Mouse (Mus musculus): ENCODE measurements around the gene Ubxn2a. TPM values are rescaled to one million over a fixed set of nuclear protein-coding genes. Genes with fewer than 3 reads are reported as not detected.
"Not testable (repeated sequence)": the region's sequence is repeated elsewhere in the genome, so short reads cannot be mapped to it uniquely, and the experiment has no call there.

Ubxn2a gene
- polyA plus RNA-seq (2012; ENCODE audit: insufficient read depth, insufficient read length, missing spikeins), result 63.9 and 116 TPM in 2 replicates

DNA sequence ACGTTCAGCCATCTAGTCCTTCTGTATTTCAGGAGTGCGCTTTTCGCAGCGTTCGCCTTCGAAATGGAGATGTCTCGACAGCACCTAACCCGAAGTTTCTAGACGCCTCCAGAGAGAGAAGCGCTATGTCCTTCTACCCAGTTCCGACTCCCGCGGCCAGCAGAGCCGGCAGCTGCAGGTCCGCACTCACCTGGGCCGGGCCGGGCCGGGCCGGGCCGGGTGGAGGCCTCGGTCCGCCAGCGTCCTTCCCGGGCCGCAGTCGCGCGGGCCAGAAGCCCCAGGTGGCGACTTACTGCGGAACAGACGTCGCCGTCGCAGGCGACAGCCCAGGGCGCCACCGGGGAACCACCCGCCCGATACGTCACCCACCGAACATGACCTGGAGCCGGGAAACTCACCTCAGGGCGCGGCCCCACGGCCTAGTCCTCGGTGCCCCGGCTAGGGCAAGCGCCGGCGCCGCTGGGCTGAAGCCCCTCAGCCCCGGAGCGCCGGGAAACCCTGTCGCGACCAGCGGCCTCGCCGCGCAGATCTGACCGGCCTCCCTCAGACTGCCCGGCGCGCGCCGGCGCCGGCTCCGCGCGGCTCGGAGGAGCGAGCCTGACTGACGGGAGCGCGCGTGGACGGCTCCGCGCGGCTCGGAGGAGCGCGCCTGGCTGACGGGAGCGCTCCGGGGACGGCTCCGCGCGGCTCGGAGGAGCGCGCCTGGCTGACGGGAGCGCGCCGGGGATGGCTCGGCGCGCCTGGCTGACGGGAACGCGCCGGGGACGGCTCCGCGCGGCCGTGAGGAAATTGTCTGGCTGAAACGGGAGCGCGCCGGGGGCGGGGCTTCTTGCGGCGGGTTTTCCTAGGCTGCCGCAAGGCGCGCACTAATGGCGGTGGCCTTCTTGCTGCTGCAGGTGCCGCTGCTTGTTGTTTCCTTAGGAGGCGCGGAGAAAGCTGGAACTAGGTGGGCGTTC, at the start of gene Ubxn2a:
Gene Ubxn2a, minus strand, starts transcription at position 755 of the 956 bp plus-strand sequence.
- peak within 1 kb of the TSS; percentile 86 for H3K4me3 ChIP-seq (ENCODE audit: insufficient read depth, low read depth, low read length)
- no peaks in the 10 kb centered on the region; the same call in 1 of the 2 replicates for H3K4me1 ChIP-seq (ENCODE audit: control insufficient read depth, insufficient read depth, insufficient read length, low read length)
- peak within 1 kb of the TSS; percentile 82 for H3K27ac ChIP-seq (replicated peaks; ENCODE audit: low read depth, low read length)

DNA sequence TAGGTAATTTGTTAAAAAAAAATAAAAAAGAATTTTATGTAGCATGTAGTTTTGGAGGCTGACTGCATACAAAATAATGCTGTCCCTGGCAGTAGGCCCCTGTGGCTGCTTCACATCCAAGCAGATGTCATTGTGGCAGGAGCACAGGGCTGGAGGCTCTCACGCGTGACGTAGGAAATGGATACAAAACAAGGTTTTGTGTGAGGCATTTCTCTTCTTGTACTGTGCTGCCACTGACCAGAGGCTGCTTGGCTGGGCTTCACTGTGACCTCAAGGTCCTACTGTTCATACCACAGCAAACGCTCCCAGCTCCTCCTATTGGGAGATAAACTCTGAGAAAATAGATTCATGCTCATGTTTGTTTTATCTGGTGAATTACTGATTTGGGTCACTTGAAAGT, 45.7 kb upstream of the Ubxn2a start:
- Histone ChIP-seq H3K4me1 (ENCODE audit: control insufficient read depth, insufficient read depth, insufficient read length, low read length) (no peaks in the 10 kb centered on the region), H3K4me3 (ENCODE audit: insufficient read depth, low read depth, low read length) (no peak overlapping the region), H3K27ac (replicated peaks; ENCODE audit: low read depth, low read length) (no peak overlapping the region)

DNA sequence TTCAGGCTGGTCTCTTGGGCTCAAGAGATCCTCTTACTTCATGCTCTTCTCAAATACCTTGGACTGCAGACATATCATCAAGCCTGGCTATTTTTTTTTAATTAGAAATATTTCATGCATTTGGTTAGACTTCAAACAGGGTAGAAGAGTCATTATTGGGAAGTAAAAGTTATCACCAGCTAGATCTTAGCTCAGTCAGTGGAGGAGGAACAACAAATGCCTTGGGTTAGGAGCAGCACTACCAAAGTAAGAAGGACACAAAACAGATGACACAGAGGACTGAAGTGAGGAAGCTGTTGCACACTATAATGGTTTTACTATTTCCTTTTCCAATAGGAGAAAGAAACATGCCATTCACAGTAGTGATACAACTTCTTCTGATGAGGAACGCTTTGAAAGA, 44.8 kb upstream of the Ubxn2a start:
- Histone ChIP-seq H3K4me1 (ENCODE audit: control insufficient read depth, insufficient read depth, insufficient read length, low read length) (no peaks in the 10 kb centered on the region), H3K4me3 (ENCODE audit: insufficient read depth, low read depth, low read length) (no peak overlapping the region), H3K27ac (replicated peaks; ENCODE audit: low read depth, low read length) (no peak overlapping the region)

DNA sequence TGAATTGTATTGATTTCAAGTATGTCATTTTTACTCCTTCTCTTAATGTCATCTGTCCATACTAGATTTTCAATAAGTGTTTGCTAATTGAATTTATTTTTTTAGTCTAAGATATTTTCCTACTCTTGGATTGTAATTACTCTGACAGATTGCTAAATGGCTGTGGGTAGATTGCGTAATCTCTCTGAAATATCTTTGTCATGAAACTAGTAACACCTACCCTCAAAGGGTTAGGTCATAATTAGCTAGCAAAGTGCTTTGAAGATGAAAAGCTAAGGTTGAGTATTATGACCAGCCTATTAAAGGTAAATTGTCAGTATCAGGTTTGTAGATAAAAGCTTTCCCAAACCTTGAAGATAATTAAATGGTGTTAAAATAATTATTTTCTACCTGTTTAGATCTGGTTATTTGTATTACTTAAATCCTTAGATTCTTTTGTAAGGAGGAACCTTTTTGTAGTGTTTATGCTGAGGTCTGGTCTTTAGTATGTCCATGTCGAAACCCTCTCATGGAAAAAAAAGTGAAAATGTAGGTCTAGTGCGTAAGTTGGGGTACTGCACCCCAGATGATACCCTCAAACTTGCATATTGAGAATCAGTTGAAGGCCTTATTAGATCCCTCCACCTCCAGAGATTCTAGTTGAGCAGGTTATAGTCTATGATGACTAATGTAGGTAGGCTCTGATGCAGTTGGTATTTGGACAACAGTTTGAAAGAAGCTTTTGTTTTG, 23.5 kb upstream of the Ubxn2a start:
- H3K4me3 ChIP-seq (ENCODE audit: insufficient read depth, low read depth, low read length), result no peak overlapping the region
- no peak overlapping the region for H3K27ac ChIP-seq (replicated peaks; ENCODE audit: low read depth, low read length)
- 0 out of 2 replicates have a peak, but pooled peaks cover 3% of the 10 kb centered on the region for H3K4me1 ChIP-seq (ENCODE audit: control insufficient read depth, insufficient read depth, insufficient read length, low read length)

DNA sequence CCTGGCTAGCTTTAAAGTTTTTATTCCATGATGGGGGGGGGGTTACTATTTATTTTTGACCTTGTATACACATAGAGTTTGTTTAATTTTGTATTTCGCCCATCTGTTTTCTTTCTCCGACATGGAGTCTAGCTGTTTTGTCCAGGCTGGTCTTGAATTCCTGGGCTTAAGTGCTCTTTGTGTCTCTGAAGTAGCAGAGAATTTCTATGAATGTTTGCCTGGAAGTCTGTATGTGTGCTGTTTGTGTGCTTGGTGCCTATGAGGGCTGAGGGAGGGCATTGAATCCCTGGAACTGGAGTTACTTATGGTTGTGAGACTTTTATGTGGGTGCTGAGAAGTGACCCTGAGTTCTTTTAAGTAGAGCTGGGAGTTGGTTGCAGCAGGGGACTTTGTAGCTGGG, 20.7 kb upstream of the Ubxn2a start:
- H3K27ac ChIP-seq (replicated peaks; ENCODE audit: low read depth, low read length), result no peak overlapping the region
- H3K4me3 ChIP-seq (ENCODE audit: insufficient read depth, low read depth, low read length), result no peak overlapping the region
- H3K4me1 ChIP-seq (ENCODE audit: control insufficient read depth, insufficient read depth, insufficient read length, low read length), result 0 out of 2 replicates have a peak, but pooled peaks cover 3% of the 10 kb centered on the region

DNA sequence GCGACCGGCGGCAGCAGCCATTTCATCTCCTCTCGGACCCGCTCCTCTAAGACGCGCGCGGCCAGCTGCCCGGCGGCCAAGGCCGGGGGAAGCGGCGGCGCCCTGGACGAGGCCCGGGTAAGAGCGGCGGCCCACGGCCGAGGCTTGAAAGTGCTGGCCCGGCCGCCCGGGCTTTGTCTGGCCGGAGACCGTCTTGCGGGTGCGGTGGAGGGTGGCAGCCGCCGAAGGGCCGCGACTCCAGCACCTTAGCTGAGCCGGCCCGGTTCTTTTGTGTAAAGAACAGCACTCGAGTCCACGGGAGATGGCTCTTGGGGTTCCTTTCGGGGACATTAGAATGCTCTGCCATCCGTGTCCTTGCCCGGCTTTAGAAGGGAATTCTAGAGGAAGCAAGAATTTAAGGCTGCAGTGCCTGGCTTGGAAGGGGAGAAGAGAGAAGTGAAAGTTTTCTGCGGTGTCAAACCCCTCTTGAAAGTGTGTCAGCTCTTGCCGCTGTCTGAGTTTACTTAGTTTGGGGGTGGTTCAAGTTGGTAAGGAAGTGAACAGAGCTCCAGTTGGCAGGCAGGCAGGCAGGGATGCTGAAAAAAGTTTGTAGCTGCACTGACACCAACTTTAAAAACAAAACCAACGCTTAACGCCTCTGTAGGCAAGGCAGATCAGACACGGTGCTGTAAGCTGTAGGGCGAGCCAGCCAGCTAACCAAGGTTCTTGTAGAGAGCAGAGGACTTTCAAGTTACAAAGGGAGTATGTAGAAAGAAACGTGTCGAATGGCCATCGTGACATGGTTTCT, 10.5 kb upstream of the Ubxn2a start:
- Histone ChIP-seq H3K4me1 (ENCODE audit: control insufficient read depth, insufficient read depth, insufficient read length, low read length) (peaks cover 2% of the 10 kb centered on the region), H3K4me3 (ENCODE audit: insufficient read depth, low read depth, low read length) (peak overlapping the region; percentile 85), H3K27ac (replicated peaks; ENCODE audit: low read depth, low read length) (peak overlapping the region; percentile 87)

DNA sequence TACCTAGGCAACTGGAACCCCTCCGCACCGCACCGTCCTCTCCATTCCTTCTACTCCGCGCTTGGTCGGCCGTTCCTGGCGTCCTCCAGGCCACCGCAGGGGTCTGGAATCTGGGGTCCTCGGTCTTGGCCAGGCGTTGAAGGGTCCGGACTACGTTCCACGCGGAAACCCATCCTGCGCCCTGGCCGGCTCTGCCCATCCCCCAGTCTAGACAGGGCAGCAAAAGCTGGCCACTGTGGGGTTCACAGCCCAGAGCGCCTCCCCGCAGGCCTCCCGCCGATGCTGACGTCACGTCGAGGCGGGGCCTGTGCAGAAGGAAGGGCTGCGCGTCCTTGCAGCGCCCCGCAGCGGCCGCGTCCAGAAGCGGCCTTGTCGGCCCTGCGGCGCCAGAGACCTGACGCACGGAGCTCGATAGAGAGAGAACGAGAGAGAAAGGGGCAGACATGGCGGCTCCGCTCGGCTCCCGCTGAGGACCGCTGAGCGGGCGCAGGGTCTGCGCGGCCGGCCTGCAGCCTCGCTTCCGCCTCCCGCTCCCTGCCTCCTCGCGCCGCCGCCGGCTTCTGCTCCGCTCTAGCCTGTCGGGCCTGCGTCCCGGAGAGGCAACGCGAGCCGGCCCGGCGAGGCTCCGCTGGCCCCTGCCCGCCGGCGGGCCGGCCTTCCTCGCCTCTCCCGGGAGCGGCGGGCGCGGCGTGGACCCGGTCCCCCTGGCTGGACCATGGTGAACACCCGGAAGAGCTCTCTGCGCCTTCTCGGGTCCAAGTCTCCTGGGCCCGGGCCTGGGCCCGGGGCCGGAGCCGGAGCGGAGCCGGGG, 9.7 kb upstream of the Ubxn2a start, which contains the start of gene Atad2b:
Gene Atad2b, plus strand, starts transcription at position 360 of the 811 bp plus-strand sequence.
- Histone ChIP-seq H3K4me1 (ENCODE audit: control insufficient read depth, insufficient read depth, insufficient read length, low read length) (peaks cover 2% of the 10 kb centered on the region), H3K27ac (replicated peaks; ENCODE audit: low read depth, low read length) (peak within 1 kb of the TSS; percentile 87), H3K4me3 (ENCODE audit: insufficient read depth, low read depth, low read length) (peak within 1 kb of the TSS; percentile 85)

DNA sequence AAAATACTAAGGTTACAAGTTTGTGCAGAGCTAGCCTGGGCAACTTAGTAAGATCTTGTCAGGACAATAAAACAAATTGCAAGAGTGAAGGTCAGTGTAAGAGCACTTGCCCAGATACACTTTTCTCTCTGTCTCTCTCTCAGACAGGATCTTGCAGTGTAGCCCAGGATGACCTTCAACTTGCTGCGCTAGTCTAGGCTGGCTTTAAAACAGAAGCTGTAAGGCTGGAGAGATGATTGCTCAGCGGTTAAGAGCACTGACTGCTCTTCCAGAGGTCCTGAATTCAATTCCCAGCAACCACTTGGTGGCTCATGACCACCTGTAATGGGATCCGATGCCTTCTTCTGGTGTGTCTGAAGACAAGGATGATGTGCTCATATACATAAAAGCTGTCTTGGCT, 7.4 kb upstream of the Ubxn2a start:
- H3K4me1 ChIP-seq (ENCODE audit: control insufficient read depth, insufficient read depth, insufficient read length, low read length), result peaks cover 2% of the 10 kb centered on the region
- H3K4me3 ChIP-seq (ENCODE audit: insufficient read depth, low read depth, low read length), result no peak overlapping the region
- no peak overlapping the region for H3K27ac ChIP-seq (replicated peaks; ENCODE audit: low read depth, low read length)

DNA sequence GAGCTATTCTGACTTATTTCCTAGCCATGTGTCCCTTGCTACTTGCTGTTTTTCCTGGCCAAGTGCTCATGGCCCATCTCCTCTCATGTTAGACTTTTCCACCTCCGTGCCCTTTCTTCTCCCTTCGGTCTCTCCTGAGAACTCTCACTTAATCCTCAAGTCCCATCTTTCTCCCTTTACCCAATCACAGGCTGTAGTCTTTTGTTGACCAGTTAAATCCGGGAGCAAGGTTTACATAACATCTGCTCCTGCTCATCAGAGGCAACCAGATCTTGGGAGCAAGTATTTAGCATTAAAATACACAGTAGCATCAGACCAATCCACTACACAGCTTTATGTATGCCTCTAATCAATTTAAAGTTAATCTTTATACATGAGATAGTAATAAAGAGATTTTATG, 6.9 kb upstream of the Ubxn2a start:
- no peak overlapping the region for H3K27ac ChIP-seq (replicated peaks; ENCODE audit: low read depth, low read length)
- H3K4me3 ChIP-seq (ENCODE audit: insufficient read depth, low read depth, low read length), result no peak overlapping the region
- H3K4me1 ChIP-seq (ENCODE audit: control insufficient read depth, insufficient read depth, insufficient read length, low read length), result peaks cover 2% of the 10 kb centered on the region

DNA sequence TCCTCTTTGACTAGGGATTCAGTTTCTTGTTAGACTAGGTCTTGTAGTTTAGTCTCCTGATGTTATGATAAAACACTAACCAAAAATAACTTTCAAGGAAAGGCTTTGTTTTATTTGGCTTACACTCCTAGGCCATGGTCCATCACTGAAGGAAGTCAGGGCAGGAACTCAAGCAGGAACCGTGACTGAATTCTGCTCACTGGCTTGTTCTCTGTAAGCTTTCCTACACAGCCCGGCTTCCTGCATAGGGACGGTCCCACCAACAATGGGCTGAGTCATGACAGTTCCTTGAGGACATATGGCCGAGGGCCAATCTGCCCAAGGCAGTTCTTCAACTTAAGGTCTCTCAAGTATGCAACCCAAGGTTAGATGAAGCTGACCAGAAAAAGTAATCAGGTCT, 4.2 kb upstream of the Ubxn2a start:
- H3K27ac ChIP-seq (replicated peaks; ENCODE audit: low read depth, low read length), result no peak overlapping the region
- no peak overlapping the region for H3K4me3 ChIP-seq (ENCODE audit: insufficient read depth, low read depth, low read length)
- no peaks in the 10 kb centered on the region; the same call in 1 of the 2 replicates for H3K4me1 ChIP-seq (ENCODE audit: control insufficient read depth, insufficient read depth, insufficient read length, low read length)

DNA sequence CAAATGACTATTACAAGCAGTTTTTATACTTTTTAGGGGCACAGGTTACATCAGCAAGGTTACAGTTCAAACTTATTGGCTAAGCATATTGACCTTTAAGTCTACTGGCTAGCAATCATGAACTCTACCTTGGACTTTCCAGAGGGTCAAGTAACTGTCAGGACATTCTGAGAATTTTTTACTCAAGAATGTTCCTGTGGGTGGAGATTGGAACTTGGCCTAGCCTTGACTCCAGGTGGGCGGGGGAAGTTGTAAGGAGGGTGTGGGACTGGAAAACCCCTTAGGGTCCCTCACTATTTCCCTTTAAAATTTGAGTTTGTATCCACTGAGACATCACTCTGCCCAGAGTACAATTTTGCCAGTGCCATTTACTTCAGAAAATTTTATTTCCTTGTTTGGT, 3.0 kb upstream of the Ubxn2a start:
- H3K4me1 ChIP-seq (ENCODE audit: control insufficient read depth, insufficient read depth, insufficient read length, low read length); H3K4me3 ChIP-seq (ENCODE audit: insufficient read depth, low read depth, low read length): not testable (repeated sequence)
- H3K27ac ChIP-seq (replicated peaks; ENCODE audit: low read depth, low read length), result peak overlapping the region; percentile 44; the same call in 1 of the 2 replicates

DNA sequence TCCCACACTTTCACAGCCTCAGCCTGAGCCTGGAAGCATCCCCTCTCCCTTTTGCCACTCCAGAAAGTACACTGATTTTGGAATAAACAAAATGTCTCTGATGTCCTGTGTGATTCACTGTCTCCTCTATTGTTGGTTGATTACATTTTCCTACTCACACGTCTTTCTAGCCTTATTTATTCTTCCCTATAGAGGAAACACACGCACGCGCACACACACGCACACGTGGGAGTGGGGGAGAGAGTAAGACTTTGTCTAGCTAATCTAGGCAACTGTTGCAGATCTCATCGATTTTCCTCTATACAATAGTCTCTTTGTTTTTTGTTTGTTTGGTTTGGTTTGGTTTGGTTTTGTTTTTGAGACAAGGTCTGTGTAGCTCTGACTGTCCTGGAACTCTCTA, 886 bp upstream of the Ubxn2a start:
- Histone ChIP-seq H3K27ac (replicated peaks; ENCODE audit: low read depth, low read length) (no peak overlapping the region), H3K4me3 (ENCODE audit: insufficient read depth, low read depth, low read length) (no peak overlapping the region), H3K4me1 (ENCODE audit: control insufficient read depth, insufficient read depth, insufficient read length, low read length) (no peaks in the 10 kb centered on the region; the same call in 1 of the 2 replicates)

DNA sequence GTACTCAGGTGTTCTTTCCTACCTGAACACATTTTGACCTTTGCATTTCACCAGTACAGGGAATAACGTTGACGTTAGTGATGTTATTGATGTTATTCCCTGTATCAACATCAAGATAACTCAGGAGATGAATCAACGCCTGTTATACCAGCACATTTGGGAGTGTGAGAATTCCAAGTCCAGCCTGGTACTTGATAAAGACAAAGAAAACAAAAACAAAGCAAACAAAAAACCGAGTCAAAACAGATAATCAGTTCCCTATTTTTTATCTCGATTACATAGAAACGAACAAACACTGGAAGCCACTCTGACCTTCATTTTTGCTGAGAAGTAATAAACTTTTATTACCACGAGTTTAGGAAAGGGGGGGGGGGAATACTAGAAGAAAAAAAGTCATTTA, 1.0 kb downstream of the Ubxn2a start:
- peak overlapping the region; percentile 82 for H3K27ac ChIP-seq (replicated peaks; ENCODE audit: low read depth, low read length)
- peak overlapping the region; percentile 86 for H3K4me3 ChIP-seq (ENCODE audit: insufficient read depth, low read depth, low read length)
- H3K4me1 ChIP-seq (ENCODE audit: control insufficient read depth, insufficient read depth, insufficient read length, low read length), result no peaks in the 10 kb centered on the region; the same call in 1 of the 2 replicates

DNA sequence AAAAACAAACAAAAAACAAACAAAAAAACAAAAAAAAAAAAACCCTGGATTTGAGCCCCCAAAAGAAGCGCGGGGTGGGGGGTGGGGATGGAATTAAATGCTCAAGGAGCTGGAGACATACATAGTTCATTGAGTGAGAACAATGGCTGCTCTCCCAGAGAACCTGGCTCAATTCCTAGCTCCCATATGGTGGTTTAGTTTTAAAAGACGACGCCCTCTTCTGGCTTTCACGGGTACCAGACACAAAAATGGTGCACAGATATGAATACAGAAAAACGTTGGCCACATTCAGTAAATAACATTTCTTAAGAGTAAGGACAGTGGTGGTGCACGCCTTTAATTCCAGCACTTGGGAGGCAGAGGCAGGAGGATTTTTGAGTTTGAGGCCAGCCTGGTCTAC, 1.6 kb downstream of the Ubxn2a start:
- H3K4me1 ChIP-seq (ENCODE audit: control insufficient read depth, insufficient read depth, insufficient read length, low read length), result no peaks in the 10 kb centered on the region; the same call in 1 of the 2 replicates
- no peak overlapping the region for H3K27ac ChIP-seq (replicated peaks; ENCODE audit: low read depth, low read length)
- H3K4me3 ChIP-seq (ENCODE audit: insufficient read depth, low read depth, low read length), result no peak overlapping the region
